Mouse (Mus musculus): ENCODE measurements around the gene AY761184.
"Not testable (repeated sequence)": the region's sequence is repeated elsewhere in the genome, so short reads cannot be mapped to it uniquely, and the experiment has no call there.

AY761184 gene

DNA sequence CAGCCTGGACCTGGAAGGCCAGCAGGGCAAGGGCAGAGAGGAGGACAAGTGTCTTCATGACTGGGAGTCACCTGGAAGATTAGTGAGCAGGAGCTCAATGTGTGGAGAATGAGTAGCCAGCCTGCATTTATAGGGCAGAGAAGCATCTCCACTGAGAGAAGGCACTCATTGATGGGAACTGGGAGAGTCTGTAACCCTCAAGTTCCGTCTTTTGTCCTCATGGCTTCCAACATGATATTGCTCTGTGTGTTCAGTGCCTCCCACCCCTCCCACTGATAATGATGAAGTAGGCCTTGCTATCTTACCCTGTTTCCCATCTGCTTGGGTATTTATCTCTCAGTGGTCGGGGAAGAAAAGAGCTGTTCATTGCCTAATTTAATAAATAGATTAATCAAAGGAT is at the start of gene AY761184:
TSS of gene AY761184 (minus strand) at position 101 of the 400 bp plus-strand sequence.
- in situ Hi-C loops (cut with MboI; ENCODE audit: low pct_unique_long_range_greater_than_20kb in 1 of 2, low sequenced_read_pairs in 2 of 2, unreplicated experiment in 1 of 2): not testable (repeated sequence)

DNA sequence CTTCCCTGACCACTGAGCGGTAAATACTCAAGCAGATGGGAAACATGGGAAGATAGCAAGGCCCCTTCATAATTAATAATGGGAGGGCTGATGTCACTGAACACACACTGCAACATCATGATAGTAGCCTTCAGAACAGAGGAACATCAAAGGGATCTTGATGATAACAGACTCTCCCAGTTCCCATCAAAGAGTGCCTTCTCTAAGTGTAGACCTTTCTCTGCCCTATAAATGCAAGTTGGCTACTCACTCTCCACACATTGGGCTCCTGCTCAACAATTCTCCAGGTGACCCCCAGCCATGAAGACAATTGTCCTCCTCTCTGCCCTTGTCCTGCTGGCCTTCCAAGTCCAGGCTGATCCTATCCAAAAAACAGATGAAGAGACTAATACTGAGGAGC is 37.9 kb downstream of the AY761184 start, which contains the start of gene Defa34:
TSS of gene Defa34 (plus strand) at position 301 of the 400 bp plus-strand sequence.
- in situ Hi-C loops (cut with MboI; ENCODE audit: low pct_unique_long_range_greater_than_20kb in 1 of 2, low sequenced_read_pairs in 2 of 2, unreplicated experiment in 1 of 2): not testable (repeated sequence)

DNA sequence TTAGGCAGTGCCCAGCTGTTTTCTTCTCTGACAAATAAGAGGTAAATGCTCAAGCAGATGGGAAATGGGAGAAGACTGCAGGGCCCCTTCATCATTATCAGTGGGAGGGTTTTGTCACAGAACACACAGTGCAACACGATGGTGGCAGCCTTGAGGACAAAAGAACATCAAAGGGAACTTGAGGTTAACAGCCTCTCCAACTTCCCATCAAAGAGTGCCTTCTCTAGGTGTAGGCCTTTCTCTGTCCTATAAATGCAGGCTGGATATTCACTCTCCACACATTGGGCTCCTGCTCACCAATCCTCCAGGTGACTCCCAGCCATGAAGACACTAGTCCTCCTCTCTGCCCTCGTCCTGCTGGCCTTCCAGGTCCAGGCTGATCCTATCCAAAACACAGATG is 48.0 kb downstream of the AY761184 start, which contains the start of gene Defa17:
TSS of gene Defa17 (plus strand) at position 301 of the 400 bp plus-strand sequence.
- in situ Hi-C loops (cut with MboI; ENCODE audit: low pct_unique_long_range_greater_than_20kb in 1 of 2, low sequenced_read_pairs in 2 of 2, unreplicated experiment in 1 of 2): not testable (repeated sequence)

Data from mouse embryonic stem cell (cell line).